Mouse (Mus musculus) hindbrain, embryonic 10.5 days (tissue): ENCODE data around the gene Akap6. TPM values are rescaled to one million over a fixed set of nuclear protein-coding genes. Genes with fewer than 3 reads are reported as not detected.

Experiments
- DNase-seq: peaks from one replicate; pipeline ENCODE4 v3.0.0-alpha.2; 2017; ENCODE audit warnings: low spot score
- H3K27ac ChIP-seq: fragments of 300-500 bp; sonication (generic); 2 replicates; pipeline ENCODE4 v1.5.1; 2016; ENCODE audit warnings: mild to moderate bottlenecking, moderate library complexity
- H3K27me3 ChIP-seq: fragments of 300-500 bp; sonication (generic); 2 replicates; pipeline ENCODE4 v1.6.1; 2016; ENCODE audit warnings: mild to moderate bottlenecking; ENCODE audit not compliant: poor library complexity, insufficient read depth, severe bottlenecking
- H3K36me3 ChIP-seq: fragments of 300-500 bp; sonication (generic); 2 replicates; pipeline ENCODE4 v1.6.1; 2016; ENCODE audit warnings: mild to moderate bottlenecking, moderate library complexity
- H3K4me1 ChIP-seq: fragments of 300-500 bp; sonication (generic); replicated peaks from 2 replicates; pipeline ENCODE4 v1.6.1; 2016; ENCODE audit warnings: mild to moderate bottlenecking
- H3K4me3 ChIP-seq: fragments of 300-500 bp; sonication (generic); 2 replicates; pipeline ENCODE4 v1.5.1; 2016; ENCODE audit warnings: mild to moderate bottlenecking, moderate library complexity
- H3K9me3 ChIP-seq: fragments of 300-500 bp; sonication (generic); 2 replicates; pipeline ENCODE4 v1.6.1; 2016; ENCODE audit warnings: mild to moderate bottlenecking, moderate library complexity
- WGBS: fragments of 180-500 bp; shearing (Covaris S2); methylation state at CpG from one replicate; pipeline ENCODE4 v1.1.7; 2016; 5-methylcytosine and 5-hydroxymethylcytosine counted together
- polyA plus RNA-seq: library from polyadenylated mRNA; unstranded; fragments of >200 nt; fragmentation: Nextera tagmentation; extraction: Ambion mirVana; gene quantifications from 2 replicates; pipeline ENCODE4 v1.2.1, GENCODE M21; 2016

Gene Akap6
- polyA plus RNA-seq, 1 experiment from 2014 or later: 18.7 TPM

DNA sequence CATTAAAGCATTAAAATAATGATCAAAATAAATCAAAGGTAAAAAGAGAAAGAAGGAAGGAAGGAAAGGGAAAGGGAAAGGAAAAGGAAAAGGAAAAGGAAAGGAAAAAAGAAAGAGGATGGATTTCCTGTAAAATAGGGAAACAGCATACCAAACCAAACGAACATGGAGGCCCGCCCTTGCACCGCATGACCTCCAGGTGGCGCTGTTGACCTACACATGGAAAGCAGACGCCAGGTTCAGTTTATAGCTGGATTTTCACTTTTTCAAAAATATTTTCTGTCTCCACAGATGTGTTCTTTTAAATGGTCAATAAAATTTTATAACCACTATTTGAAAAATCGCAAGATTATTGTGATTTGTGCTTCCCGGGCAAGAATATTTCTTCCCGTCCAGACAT is 211.6 kb downstream of the Akap6 start:
- no peaks in the 10 kb centered on the region for H3K9me3 ChIP-seq
- 23% methylated on average over 8 of the region's 8 CpGs for WGBS
- no peaks in the 10 kb centered on the region for H3K27me3 ChIP-seq
- no peaks in the 10 kb centered on the region for H3K36me3 ChIP-seq
- peaks cover 4% of the 10 kb centered on the region; the same call in 1 of the 2 replicates for H3K4me1 ChIP-seq
- DNase-seq: peak; percentile 69
- no peak overlapping the region for H3K27ac ChIP-seq
- H3K4me3 ChIP-seq: no peak overlapping the region

DNA sequence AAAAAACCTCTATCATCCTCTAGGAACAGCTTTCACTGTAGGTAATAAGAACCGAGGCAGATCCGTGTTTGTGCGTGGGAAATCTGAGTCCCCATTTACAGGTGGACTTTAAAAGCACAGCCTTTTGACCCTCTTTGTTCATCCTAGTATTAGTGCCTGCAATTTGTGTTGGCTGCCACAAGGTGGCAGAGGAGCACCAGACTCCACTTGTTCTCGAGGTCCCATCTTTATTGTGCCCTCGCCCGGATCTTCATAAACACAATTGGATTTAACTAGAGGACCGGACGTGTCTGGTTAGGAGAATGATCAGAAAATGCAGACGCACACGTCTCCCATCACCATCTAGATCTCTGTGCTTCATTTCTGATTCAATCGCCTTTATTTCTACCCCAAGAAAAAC is 219.8 kb downstream of the Akap6 start:
- no peak overlapping the region for H3K4me3 ChIP-seq
- no peaks in the 10 kb centered on the region for H3K27me3 ChIP-seq
- WGBS: 39% methylated on average over 11 of the region's 11 CpGs
- H3K9me3 ChIP-seq: no peaks in the 10 kb centered on the region
- peak overlapping the region; percentile 72; the same call in 1 of the 2 replicates for H3K27ac ChIP-seq
- no peaks in the 10 kb centered on the region for H3K36me3 ChIP-seq
- H3K4me1 ChIP-seq: peaks cover 5% of the 10 kb centered on the region
- peak; percentile 48 for DNase-seq

DNA sequence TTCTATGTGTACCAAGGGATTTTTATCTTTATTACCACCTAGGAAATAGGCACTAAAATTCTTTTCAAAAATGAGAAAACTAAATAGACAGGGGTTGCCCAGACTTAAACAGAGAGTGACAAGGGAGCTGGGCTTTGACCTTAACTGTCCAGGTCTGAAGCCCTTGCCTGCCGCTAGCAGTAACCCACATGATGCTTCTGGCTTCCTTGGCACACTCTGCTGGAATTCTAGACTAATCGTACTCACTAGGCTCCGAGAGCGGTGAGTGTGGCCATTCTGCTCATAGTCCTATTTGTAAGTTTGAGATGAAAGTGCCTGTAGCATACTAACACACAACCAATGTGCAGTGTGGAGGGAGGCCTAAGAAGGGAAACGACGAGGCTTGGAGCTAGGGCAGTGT is 223.3 kb downstream of the Akap6 start:
- Histone ChIP-seq H3K27ac (no peak overlapping the region), H3K4me3 (no peak overlapping the region), H3K36me3 (no peaks in the 10 kb centered on the region), H3K27me3 (no peaks in the 10 kb centered on the region), H3K4me1 (peaks cover 11% of the 10 kb centered on the region), H3K9me3 (no peaks in the 10 kb centered on the region)
- DNase-seq: no peak
- 95% methylated on average over 6 of the region's 6 CpGs for WGBS

DNA sequence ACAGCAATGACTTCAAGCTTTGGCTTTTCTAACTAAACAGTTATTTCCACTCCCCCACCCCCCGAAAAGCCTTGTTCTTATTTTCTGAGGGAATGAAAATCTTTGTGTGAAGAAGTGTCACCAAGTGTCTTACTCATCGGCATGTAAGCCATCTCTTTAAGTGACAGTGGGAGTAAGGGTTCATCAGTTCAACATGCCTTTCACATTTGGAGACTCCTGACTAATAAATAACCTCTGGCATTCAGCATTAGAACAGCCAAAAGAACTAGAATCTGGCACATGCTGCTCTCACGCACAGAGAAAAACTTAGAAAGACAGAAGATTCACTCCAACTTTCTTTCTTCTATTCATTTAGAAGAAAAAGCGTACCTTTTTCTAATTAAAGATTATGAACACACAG is 226.3 kb downstream of the Akap6 start:
- 81% methylated on average over 4 of the region's 4 CpGs for WGBS
- Histone ChIP-seq H3K9me3 (no peaks in the 10 kb centered on the region), H3K27me3 (no peaks in the 10 kb centered on the region), H3K36me3 (no peaks in the 10 kb centered on the region), H3K4me1 (peaks cover 6% of the 10 kb centered on the region; the same call in 1 of the 2 replicates), H3K4me3 (no peak overlapping the region), H3K27ac (0 out of 2 replicates have a peak overlapping the region, but pooled peaks have one; percentile 23)
- no peak for DNase-seq

DNA sequence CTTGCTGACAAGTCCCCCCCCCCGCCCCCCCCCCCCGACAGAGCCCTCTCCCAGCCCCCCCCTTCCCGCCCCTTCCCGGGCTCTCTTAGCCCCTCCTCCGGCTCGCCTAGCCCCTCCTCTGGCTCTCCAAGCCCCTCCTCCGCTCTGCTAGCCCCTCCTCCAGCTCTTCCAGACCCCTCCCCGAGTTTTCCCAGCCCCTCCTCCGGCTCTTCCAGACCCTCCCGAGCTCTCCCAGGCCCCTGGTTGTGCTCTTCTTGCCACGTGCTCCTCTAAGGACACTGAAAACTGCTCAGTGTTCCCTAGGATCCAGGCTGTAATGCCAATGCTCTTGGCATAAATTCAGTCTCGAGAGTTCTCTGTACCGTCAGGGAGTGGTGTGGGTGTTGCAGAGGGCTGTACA is 234.6 kb downstream of the Akap6 start:
- 80% methylated on average over 8 of the region's 13 CpGs for WGBS
- H3K27ac ChIP-seq: no peak overlapping the region
- H3K4me1 ChIP-seq: no peaks in the 10 kb centered on the region
- no peak overlapping the region for H3K4me3 ChIP-seq
- DNase-seq: no peak
- no peaks in the 10 kb centered on the region for H3K27me3 ChIP-seq
- no peaks in the 10 kb centered on the region for H3K9me3 ChIP-seq
- H3K36me3 ChIP-seq: no peaks in the 10 kb centered on the region

DNA sequence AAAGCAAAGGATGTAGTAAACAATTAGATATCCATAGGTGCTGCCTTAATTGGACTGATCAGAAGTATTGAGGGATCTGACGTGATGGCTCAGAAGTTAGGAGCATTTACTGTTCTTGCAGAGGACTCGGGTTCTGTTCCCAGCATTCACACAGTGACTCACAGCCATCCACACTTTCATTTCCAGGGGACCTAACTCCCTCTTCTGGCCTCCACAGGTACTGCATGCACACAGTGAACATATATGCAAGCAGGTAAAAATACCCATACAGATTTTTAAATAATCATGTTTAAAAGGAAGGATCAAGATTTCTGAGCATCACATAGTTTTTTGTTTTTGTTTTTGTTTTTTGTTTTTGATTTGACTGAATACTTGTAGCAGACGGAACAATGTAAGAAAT is 235.8 kb downstream of the Akap6 start:
- Histone ChIP-seq H3K4me1 (peaks cover 2% of the 10 kb centered on the region; the same call in 1 of the 2 replicates), H3K9me3 (no peaks in the 10 kb centered on the region), H3K36me3 (peaks cover 3% of the 10 kb centered on the region; the same call in 1 of the 2 replicates), H3K27me3 (no peaks in the 10 kb centered on the region), H3K27ac (no peak overlapping the region), H3K4me3 (no peak overlapping the region)
- no peak for DNase-seq
- 95% methylated on average over 3 of the region's 3 CpGs for WGBS

DNA sequence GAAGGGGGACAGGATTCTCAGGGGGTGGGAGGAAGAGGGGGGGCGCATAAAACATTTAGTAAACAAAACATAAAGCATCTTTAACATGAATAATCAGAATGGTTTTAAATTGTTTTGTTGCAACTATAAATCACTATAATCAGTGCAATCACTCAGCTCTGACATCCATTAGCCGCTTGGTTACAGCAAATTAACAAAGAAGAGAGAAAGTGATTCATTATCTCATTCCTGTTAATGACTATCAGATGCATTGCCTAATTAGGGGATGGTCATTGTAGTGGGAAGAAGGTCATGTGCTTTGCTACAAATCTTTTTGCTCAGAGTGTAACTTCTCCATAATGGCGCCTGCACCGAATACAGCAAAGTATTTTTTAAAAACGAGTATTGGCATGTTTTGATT is 239.6 kb downstream of the Akap6 start:
- 91% methylated on average over 5 of the region's 5 CpGs for WGBS

DNA sequence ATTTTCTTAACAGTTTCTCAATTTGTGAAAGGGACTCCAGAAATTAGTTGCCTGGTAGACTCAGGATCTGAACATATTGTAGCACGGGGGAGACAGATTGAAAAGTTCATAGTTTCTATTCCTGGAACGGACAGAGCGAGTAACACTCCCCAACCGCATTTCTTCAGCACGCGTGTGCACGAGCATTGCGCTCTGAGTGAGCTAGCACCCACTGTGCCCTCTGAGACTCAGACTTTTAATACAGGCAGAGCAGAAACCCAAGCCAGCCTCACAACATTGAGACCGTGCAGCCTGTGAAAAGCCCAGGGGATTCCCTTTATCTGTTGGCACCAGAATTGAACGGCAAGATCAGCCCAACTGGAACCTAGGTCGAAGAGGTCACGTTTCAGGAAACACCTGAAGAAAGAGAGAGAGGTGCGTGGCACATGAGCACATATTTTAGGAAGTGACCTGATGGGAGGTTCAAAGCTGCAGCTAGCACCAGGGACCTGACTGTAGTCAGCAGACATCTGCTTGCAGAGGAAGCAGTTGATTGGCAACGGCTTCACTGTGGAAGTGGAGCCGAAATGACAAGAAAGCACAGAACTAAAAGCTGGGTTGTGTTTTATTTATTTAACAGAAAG is 240.3 kb downstream of the Akap6 start:
- no peaks in the 10 kb centered on the region for H3K27me3 ChIP-seq
- DNase-seq: no peak
- peaks cover 3% of the 10 kb centered on the region; the same call in 1 of the 2 replicates for H3K36me3 ChIP-seq
- H3K27ac ChIP-seq: no peak overlapping the region
- H3K4me1 ChIP-seq: peaks cover 5% of the 10 kb centered on the region; the same call in 1 of the 2 replicates
- WGBS: 76% methylated on average over 15 of the region's 15 CpGs
- no peak overlapping the region for H3K4me3 ChIP-seq
- H3K9me3 ChIP-seq: no peaks in the 10 kb centered on the region

More for the DNA sequence above, 239.6 kb downstream of the Akap6 start:
- no peak overlapping the region for H3K27ac ChIP-seq
- H3K36me3 ChIP-seq: peaks cover 3% of the 10 kb centered on the region; the same call in 1 of the 2 replicates
- peaks cover 5% of the 10 kb centered on the region; the same call in 1 of the 2 replicates for H3K4me1 ChIP-seq
- no peaks in the 10 kb centered on the region for H3K9me3 ChIP-seq
- DNase-seq: no peak
- no peaks in the 10 kb centered on the region for H3K27me3 ChIP-seq
- no peak overlapping the region for H3K4me3 ChIP-seq

DNA sequence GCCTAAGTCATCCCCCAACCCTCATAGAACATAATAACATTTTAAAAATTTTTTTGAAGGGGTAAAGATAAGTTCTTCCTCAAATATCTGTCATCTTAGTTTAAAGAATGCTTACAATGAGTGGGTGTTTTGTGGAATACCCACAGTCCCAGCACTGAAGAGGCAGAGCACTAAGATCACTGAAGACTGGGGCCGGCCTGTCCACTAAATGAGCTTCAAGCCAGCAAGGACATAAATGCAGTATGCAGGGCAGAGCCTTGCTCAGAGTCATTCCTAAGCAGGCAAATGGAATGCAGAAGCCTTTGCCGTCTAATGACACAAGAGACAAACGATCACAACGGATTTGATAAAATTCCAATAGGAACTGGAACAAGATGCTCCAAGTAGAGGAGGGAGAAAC is 242.8 kb downstream of the Akap6 start:
- no peaks in the 10 kb centered on the region for H3K9me3 ChIP-seq
- no peak for DNase-seq
- H3K4me3 ChIP-seq: no peak overlapping the region
- H3K27me3 ChIP-seq: no peaks in the 10 kb centered on the region
- peaks cover 9% of the 10 kb centered on the region; the same call in 1 of the 2 replicates for H3K4me1 ChIP-seq
- H3K27ac ChIP-seq: no peak overlapping the region
- H3K36me3 ChIP-seq: peaks cover 3% of the 10 kb centered on the region; the same call in 1 of the 2 replicates
- WGBS: 88% methylated on average over 4 of the region's 4 CpGs

DNA sequence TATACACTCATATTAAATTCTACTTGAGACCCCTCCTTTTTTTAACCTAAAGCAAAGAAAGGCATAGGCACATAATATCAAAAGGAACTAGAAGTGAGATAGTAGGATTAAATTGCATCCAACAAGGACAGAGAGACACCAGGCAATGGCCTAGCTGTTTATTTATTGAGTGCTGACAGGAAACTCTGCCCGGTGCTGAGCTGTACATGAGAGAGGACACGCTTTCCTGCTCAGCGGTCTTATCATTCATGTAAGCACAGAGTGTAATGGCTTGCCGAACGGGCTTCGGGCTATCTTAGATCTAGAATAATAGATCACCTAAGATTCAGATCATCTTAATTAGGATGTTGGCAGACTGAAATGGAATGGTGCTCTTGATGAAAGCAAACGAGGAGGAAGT is 245.1 kb downstream of the Akap6 start:
- Histone ChIP-seq H3K4me3 (no peak overlapping the region), H3K9me3 (no peaks in the 10 kb centered on the region), H3K27me3 (no peaks in the 10 kb centered on the region), H3K27ac (no peak overlapping the region), H3K4me1 (peaks cover 9% of the 10 kb centered on the region; the same call in 1 of the 2 replicates), H3K36me3 (peaks cover 3% of the 10 kb centered on the region; the same call in 1 of the 2 replicates)
- 81% methylated on average over 7 of the region's 7 CpGs for WGBS
- DNase-seq: no peak

DNA sequence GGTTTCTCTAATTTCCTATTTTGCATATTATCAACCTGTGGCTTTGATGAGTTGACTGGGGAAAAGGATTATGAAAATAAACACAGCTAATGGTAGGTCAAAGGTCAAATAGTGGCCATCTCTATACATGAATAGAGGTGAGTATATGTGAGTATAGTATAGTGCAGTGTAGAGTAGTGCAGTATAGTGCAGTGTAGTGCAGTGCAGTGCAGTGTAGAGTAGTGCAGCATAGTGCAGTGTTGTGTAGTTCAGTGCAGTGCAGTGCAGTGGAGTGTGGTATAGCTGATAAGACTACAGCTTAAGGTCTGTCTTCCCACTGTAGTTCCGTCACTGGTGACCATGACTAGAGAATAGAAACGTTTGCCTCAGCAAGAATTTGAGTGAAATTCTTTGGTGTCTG is 245.8 kb downstream of the Akap6 start:
- no peaks in the 10 kb centered on the region for H3K9me3 ChIP-seq
- H3K36me3 ChIP-seq: no peaks in the 10 kb centered on the region
- 84% methylated on average over 2 of the region's 2 CpGs for WGBS
- H3K4me1 ChIP-seq: peaks cover 8% of the 10 kb centered on the region; the same call in 1 of the 2 replicates
- H3K27ac ChIP-seq: no peak overlapping the region
- H3K4me3 ChIP-seq: no peak overlapping the region
- no peaks in the 10 kb centered on the region for H3K27me3 ChIP-seq
- DNase-seq: no peak

DNA sequence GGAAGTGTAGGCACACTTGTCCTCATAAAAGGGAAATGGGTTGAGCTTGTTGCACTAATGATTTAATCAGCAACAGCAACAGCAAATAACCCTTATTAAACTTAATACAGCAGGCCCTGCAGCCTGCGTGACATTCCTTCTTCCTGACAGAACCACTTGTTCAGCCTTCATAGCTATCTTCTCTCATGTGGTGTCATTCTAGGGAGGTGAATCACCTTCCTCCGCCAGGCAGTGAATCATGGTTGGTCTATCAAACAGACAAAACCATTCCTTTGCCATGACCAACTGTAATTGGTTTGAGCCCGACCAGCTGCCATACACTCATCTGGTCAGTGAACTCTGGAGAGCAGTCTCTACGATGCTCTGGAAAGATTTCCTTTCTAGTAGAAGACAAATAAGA is 251.5 kb downstream of the Akap6 start:
- no peak for DNase-seq
- Histone ChIP-seq H3K36me3 (no peaks in the 10 kb centered on the region), H3K4me1 (0 out of 2 replicates have a peak, but pooled peaks cover under 1% of the 10 kb centered on the region), H3K27ac (no peak overlapping the region), H3K4me3 (no peak overlapping the region), H3K9me3 (no peaks in the 10 kb centered on the region), H3K27me3 (no peaks in the 10 kb centered on the region)
- 88% methylated on average over 4 of the region's 4 CpGs for WGBS

DNA sequence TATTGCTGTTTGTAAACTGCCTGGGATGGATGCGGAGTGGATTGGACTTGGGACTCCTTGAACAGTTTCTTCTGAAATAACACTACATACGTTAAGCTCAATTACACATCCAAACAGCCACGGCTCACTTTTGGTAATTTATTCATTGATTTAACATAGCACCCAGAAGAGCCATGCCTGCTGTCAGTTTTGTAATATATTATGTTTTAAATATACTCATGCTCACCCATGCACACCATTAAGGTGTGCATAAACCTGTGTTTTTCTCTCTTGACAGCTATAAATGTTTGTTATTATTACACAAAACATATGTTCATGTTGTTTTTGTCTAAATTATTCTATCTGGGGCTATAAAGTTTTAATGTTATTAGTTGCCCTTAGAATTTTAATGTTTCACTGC is 258.4 kb downstream of the Akap6 start:
- Histone ChIP-seq H3K4me1 (no peaks in the 10 kb centered on the region; the same call in 1 of the 2 replicates), H3K9me3 (no peaks in the 10 kb centered on the region), H3K27me3 (no peaks in the 10 kb centered on the region), H3K27ac (no peak overlapping the region), H3K36me3 (no peaks in the 10 kb centered on the region), H3K4me3 (no peak overlapping the region)
- no peak for DNase-seq
- 86% methylated on average over 3 of the region's 3 CpGs for WGBS
